Comparison of ENCODE assay signal across 20 mouse cellular contexts in genomic region chr19:47216766-47217165, GRCm38 (mm10). TPM values are rescaled to one million over a fixed set of nuclear protein-coding genes. Genes with fewer than 3 reads are reported as not detected.
A peak's percentile ranks its signal among the peaks of the same experiment; 100 is the strongest.
DNase-seq lines count a peak whose midpoint lies in the region; ATAC-seq lines count a peak whose summit lies in the region.
"Had no signal": no experiment of that assay in that cellular context is flagged by ENCODE, and none has a peak within 500 bp of the region (broad histone marks: within the 10 kb centered on the region; RNA-seq: fewer than 3 reads in every experiment).

No protein-coding gene starts in this region.

- H3K27me3 ChIP-seq in limb, embryonic 13.5 days = no peaks in the 10 kb centered on the region
- no peaks in the 10 kb centered on the region for H3K27me3 ChIP-seq in limb, embryonic 10.5 days (ENCODE audit: low read depth, poor library complexity, severe bottlenecking)
- no peaks in the 10 kb centered on the region for H3K27me3 ChIP-seq in intestine, embryonic 15.5 days (replicated peaks)
- no peaks in the 10 kb centered on the region for H3K27me3 ChIP-seq in midbrain, embryonic 10.5 days (ENCODE audit: low read depth, poor library complexity, severe bottlenecking)
- H3K27me3 ChIP-seq: forebrain, embryonic 13.5 days had no signal

- H3K4me1 ChIP-seq in limb, embryonic 13.5 days = peaks cover 9% of the 10 kb centered on the region; the same call in 1 of the 2 replicates
- H3K4me1 ChIP-seq in limb, embryonic 10.5 days = no peaks in the 10 kb centered on the region
- H3K4me1 ChIP-seq in intestine, embryonic 15.5 days (replicated peaks) = peaks cover 7% of the 10 kb centered on the region; the same call in 1 of the 2 replicates
- peaks cover 14% of the 10 kb centered on the region for H3K4me1 ChIP-seq in midbrain, embryonic 10.5 days

- H3K4me3 ChIP-seq in limb, embryonic 13.5 days = no peak overlapping the region
- no peak overlapping the region for H3K4me3 ChIP-seq in limb, embryonic 10.5 days
- H3K4me3 ChIP-seq in intestine, embryonic 15.5 days (replicated peaks) = no peak overlapping the region
- no peak overlapping the region for H3K4me3 ChIP-seq in midbrain, embryonic 10.5 days
- H3K4me3 ChIP-seq: forebrain, embryonic 13.5 days had no signal

- H3K9me3 ChIP-seq in limb, embryonic 13.5 days = no peaks in the 10 kb centered on the region
- no peaks in the 10 kb centered on the region for H3K9me3 ChIP-seq in limb, embryonic 10.5 days (replicated peaks)
- H3K9me3 ChIP-seq in intestine, embryonic 15.5 days = no peaks in the 10 kb centered on the region
- H3K9me3 ChIP-seq in midbrain, embryonic 10.5 days (replicated peaks) = no peaks in the 10 kb centered on the region
- H3K9me3 ChIP-seq: forebrain, embryonic 13.5 days; G1E had no signal

- H3K36me3 ChIP-seq in limb, embryonic 13.5 days = no peaks in the 10 kb centered on the region
- no peaks in the 10 kb centered on the region for H3K36me3 ChIP-seq in limb, embryonic 10.5 days
- H3K36me3 ChIP-seq in intestine, embryonic 15.5 days = no peaks in the 10 kb centered on the region
- H3K36me3 ChIP-seq in midbrain, embryonic 10.5 days = no peaks in the 10 kb centered on the region
- H3K36me3 ChIP-seq: G1E had no signal

- no peak overlapping the region for H3K4me2 ChIP-seq in limb, embryonic 13.5 days (replicated peaks)
- H3K4me2 ChIP-seq in intestine, embryonic 15.5 days (replicated peaks) = no peak overlapping the region
- H3K4me2 ChIP-seq: forebrain, embryonic 13.5 days; heart, embryonic 11.5 days had no signal

- H3K9ac ChIP-seq in limb, embryonic 13.5 days = no peak overlapping the region
- no peak overlapping the region for H3K9ac ChIP-seq in intestine, embryonic 15.5 days
- H3K9ac ChIP-seq: forebrain, embryonic 13.5 days had no signal

- 0 out of 2 replicates have a peak overlapping the region, but pooled peaks have one; percentile 17 for H3K27ac ChIP-seq in limb, embryonic 13.5 days
- no peak overlapping the region for H3K27ac ChIP-seq in limb, embryonic 10.5 days
- no peak overlapping the region for H3K27ac ChIP-seq in intestine, embryonic 15.5 days
- no peak overlapping the region for H3K27ac ChIP-seq in midbrain, embryonic 10.5 days (replicated peaks)
- H3K27ac ChIP-seq: forebrain, embryonic 13.5 days had no signal

- ATAC-seq in limb, embryonic 13.5 days (ENCODE audit: low FRiP score, low read depth) = no peak
- peak; percentile 56 for ATAC-seq in intestine, embryonic 15.5 days
- ATAC-seq: forebrain, embryonic 13.5 days; midbrain, embryonic 16.5 days had no signal

- DNase-seq in limb, embryonic 10.5 days (ENCODE audit: low spot score) = no peak
- DNase-seq in 416B (ENCODE audit: low read depth) (peak; percentile 18), NIH3T3 (ENCODE audit: low read depth) (peak; percentile 80)
- DNase-seq in right cerebral cortex, postnatal 4 days = no peak
- no peak for DNase-seq in midbrain, embryonic 10.5 days (ENCODE audit: low spot score)
- DNase-seq: cerebellum, adult 9-11 months; heart, postnatal 10 days; liver; lung, adult 18-20 months; thymus, postnatal 4 days had no signal

- 57% methylated on average over 5 of the region's 5 CpGs for WGBS in limb, embryonic 13.5 days
- WGBS in limb, embryonic 10.5 days = 87% methylated on average over 5 of the region's 5 CpGs
- 51% methylated on average over 5 of the region's 5 CpGs for WGBS in intestine, embryonic 15.5 days
- 94% methylated on average over 5 of the region's 5 CpGs for WGBS in midbrain, embryonic 10.5 days

RNA-seq across cellular contexts. Expression of gene Neurl1a, which starts 38.1 kb away (rescaled TPM):
- 7.9 and 8.2 TPM in 2 replicates for polyA plus RNA-seq in limb, embryonic 13.5 days (2015; fragmentation: Nextera tagmentation; extraction: Ambion mirVana)
- 5.7 and 7.7 TPM in 2 replicates for polyA plus RNA-seq in limb, embryonic 10.5 days (2016; fragmentation: Nextera tagmentation; extraction: Ambion mirVana)
- 5.4 and 6.3 TPM in 2 replicates for polyA plus RNA-seq in intestine, embryonic 15.5 days (2015; fragmentation: Nextera tagmentation; extraction: Ambion mirVana)
- 4.4 and 5.0 TPM in 2 replicates for polyA plus RNA-seq in midbrain, embryonic 10.5 days (2016; fragmentation: Nextera tagmentation; extraction: Ambion mirVana)
- polyA plus RNA-seq: G1E had no signal

RNA-seq across cellular contexts. Expression of gene Calhm3, which starts 59.2 kb away (rescaled TPM):
- not detected in 2 replicates for polyA plus RNA-seq in limb, embryonic 13.5 days (2015; fragmentation: Nextera tagmentation; extraction: Ambion mirVana)
- polyA plus RNA-seq in limb, embryonic 10.5 days (2016; fragmentation: Nextera tagmentation; extraction: Ambion mirVana) = not detected in 2 replicates
- polyA plus RNA-seq in intestine, embryonic 15.5 days (2015; fragmentation: Nextera tagmentation; extraction: Ambion mirVana) = 0.21 and 0.23 TPM in 2 replicates
- not detected in 2 replicates for polyA plus RNA-seq in midbrain, embryonic 10.5 days (2016; fragmentation: Nextera tagmentation; extraction: Ambion mirVana)
- polyA plus RNA-seq: embryonic facial prominence, embryonic 11.5 days; forebrain, embryonic 13.5 days; frontal cortex, adult 2 months; G1E; heart, embryonic 11.5 days; hindbrain, embryonic 11.5 days; kidney, embryonic 14.5 days; midbrain, embryonic 16.5 days had no signal

Comparison
In these comparisons a context has a peak if more than half of its experiments do, and no peak if none do; other contexts are left out.
1. DNase-seq: peak in 416B (single experiment) and NIH3T3 (single experiment); none in limb, embryonic 10.5 days (single experiment), right cerebral cortex, postnatal 4 days (single experiment) and midbrain, embryonic 10.5 days (single experiment).